Mouse (Mus musculus): ENCODE measurements around the gene Dlgap4.

The Dlgap4 gene

DNA sequence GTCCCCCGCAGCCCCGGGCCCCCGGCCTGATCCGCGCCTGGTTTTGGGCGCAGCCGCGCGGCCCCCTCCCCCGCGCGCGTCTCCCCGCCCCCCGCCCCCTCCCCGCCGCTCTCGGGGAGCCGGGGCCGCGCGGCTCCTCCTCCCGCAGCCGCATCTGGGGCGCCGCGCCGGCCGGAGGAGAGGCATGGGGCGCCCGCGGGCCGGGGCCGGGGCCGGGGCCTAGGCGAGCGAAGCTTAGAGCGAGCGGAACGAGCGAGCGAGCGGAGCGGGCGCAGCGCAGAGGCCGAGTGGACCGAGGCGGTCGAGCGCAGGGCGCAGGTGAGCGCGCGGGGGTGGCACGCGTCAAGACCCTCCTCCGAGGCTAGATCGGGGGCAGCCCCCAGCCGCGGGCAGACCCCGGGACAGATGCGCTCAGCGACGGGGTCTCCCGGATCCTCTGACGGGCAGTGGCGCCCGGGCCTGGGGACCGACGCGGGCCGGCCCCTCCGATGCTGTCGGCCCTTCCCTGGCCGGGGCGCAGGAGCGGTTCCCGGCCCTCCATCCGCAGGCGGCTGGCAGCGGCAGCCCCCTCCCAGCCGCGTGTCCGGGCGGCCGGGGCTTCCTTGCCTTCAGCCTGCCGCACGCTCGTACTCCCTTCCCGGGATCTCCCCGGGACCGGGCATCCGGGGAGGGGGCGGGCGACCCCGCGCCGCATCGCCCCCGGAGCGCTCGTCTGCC lies at the start of gene Dlgap4:
Dlgap4 (plus strand) TSS at position 165 of the 717 bp plus-strand sequence.
- DNase-seq (ENCODE audit: low read depth in 2 of 2, low spot score in 2 of 2) = no peak

DNA sequence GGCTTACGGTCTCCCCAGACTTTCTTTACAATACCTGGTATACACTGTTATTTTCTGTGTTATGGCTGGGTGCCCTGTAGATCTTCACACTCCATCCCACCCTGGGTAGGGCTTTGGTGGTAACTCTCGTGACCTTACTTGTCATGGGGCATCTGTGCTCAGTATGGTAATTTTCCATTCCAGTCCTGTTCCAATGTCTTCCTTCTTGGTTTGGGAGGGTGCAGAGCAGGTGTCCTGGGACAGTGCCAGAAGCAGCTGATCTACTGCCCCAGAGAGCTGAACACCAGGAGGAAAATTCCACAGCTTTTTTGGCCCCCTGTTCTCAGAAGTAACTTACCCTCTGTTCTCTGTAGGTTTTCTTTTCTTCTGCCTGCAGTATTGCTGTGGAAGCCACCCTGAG lies 47.0 kb upstream of the Dlgap4 start:
- DNase-seq (ENCODE audit: low read depth in 2 of 2, low spot score in 2 of 2) = no peak

DNA sequence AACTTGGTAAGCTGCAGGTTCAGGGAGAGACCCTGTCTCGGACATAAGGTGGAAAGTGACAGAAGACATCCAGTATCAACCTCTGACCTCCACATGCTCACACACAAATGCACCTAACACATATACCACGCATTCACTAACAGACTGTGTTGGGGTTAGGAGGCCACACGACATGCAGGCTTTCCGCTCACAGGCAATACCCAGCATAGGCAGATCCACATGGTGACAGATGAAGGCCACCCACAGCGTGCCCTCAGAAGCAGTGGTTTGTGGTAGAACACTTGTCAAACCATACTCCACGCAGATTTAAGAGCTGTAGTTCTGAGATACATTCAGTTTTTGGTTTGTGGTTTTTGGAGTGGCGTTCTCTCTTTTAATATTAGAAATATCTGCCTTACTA lies 44.9 kb upstream of the Dlgap4 start:
- no peak for DNase-seq (ENCODE audit: low read depth in 2 of 2, low spot score in 2 of 2)

DNA sequence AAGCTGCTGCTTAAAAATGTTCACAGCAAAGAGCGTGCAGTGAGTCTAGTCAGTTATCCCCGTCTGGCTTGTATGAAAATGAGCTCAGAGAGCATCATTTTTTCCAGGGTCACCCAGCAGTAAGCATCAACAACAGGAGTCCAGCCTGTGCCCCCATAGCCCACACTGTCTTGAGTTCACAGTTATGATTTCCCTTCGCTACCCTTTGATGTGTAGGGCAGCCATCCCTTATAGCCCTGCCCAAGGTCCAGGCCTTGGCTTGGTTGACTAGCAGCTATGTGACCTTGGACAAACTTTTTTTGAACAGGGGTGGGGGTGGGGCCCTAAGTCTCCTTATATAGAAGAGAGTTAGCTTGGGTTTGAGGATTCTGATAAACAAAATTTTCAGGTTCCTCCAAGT lies 44.2 kb upstream of the Dlgap4 start:
- DNase-seq (ENCODE audit: low read depth in 2 of 2, low spot score in 2 of 2) = no peak

DNA sequence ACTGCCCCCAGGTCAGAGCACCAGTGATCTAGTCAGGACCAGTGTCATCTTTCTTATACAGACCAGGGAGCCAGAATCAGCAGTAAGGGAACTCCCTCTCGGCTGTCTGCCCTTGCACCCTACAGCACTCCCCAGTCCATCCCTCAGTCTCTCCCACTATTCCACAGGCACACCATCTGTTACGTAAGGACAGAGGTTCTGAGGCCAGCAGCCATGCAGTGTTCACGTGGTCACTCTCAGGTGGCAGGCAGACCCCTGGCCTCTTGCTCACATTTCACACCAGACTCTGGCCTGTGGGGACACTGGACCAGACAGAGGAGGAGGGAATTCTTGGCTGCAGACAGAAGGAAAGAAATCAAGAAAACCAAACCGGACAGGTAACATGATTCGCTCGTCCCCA lies 42.0 kb upstream of the Dlgap4 start:
- DNase-seq (ENCODE audit: low read depth in 2 of 2, low spot score in 2 of 2) = no peak

- no peak for DNase-seq (ENCODE audit: low read depth in 2 of 2, low spot score in 2 of 2)
Observed at GRCm38 (mm10) chr2:156576850-156577587, 36.5 kb upstream of the Dlgap4 start.

DNA sequence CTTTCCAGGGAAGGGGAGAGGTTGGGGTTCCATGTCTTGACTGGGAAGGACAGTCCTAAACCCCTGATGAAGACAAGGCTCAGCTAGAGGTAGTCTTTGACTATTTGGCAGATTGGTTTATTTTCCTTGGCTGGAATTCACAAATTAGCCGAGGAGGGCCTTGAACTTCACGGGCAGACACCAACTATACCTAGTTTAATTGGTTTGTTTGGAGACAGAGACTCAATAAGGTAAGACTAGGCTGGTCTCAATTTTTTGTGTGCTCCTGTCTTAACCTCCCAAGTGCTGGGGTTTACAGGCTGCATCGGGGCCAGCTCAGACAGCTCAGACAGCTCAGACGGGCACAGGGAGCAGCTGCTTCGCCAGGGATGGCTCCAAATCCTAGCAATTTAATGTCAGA lies 33.0 kb upstream of the Dlgap4 start:
- DNase-seq (ENCODE audit: low read depth in 2 of 2, low spot score in 2 of 2) = no peak

GRCm38 (mm10) chr2:156581244-156581643 lies 32.3 kb upstream of the Dlgap4 start:
- no peak for DNase-seq (ENCODE audit: low read depth in 2 of 2, low spot score in 2 of 2)

- no peak for DNase-seq (ENCODE audit: low read depth in 2 of 2, low spot score in 2 of 2)
Observed at GRCm38 (mm10) chr2:156582887-156583286, 30.6 kb upstream of the Dlgap4 start.

DNA sequence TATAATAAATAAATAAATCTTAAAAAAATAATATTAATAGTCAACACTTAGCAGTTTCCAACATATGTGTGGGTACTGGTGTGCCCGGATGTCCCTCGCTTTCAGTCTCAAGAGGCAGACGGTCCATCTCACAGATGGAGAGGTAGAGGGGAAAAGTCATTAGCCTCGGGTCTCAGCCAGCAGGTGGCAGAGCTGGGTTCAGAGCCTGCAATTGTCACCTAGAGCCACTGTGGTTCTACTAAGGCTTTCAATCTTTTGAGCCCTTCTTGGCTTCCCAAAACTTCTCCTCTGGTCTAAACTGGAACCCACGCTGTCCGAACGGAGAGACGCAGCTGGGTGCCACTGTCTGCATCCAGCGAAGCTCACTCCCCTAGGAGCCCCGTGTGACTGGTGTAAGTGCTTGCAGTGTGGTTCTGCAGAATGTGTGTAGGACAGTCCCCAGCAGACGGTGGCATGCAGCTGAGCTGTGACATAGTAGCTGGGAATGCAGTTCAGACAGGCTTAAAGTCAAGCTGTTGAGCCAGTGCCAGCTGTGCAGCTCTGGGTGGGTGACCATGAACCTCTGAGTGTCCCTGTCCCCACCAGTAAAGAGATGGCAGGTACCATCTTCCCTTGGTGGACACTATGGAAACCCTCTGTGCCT lies 29.2 kb upstream of the Dlgap4 start:
- DNase-seq (ENCODE audit: low read depth in 2 of 2, low spot score in 2 of 2) = no peak

- no peak for DNase-seq (ENCODE audit: low read depth in 2 of 2, low spot score in 2 of 2)
Observed at GRCm38 (mm10) chr2:156584797-156585471, 28.6 kb upstream of the Dlgap4 start.

- no peak for DNase-seq (ENCODE audit: low read depth in 2 of 2, low spot score in 2 of 2)
Observed at GRCm38 (mm10) chr2:156589481-156589880, 24.0 kb upstream of the Dlgap4 start.

DNA sequence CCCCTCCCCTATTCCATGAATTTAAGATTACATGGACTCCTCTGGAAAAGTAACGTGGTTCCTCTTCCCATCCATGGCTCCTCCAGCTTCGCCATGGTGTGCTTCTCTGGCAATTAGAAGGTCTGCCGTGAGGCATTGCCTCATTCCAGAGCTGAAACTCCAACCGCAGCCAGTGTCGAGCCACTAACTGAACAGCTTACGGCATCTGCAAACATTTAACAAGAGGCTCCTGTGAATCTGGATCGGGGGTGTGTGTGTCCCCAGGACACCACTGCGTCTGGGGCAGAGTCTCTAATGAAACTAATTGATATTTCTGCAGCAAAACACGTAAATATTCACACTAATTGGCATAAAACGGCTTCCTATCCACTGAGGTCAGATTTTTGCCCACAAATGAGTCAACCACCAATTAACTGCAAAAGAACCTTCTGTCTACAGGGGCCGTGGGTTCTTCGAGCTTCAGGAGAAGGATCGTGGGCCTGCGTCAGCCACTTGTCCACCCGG lies 18.5 kb upstream of the Dlgap4 start:
- no peak for DNase-seq (ENCODE audit: low read depth in 2 of 2, low spot score in 2 of 2)

- no peak for DNase-seq (ENCODE audit: low read depth in 2 of 2, low spot score in 2 of 2)
Observed at GRCm38 (mm10) chr2:156602581-156602980, 10.9 kb upstream of the Dlgap4 start.

DNA sequence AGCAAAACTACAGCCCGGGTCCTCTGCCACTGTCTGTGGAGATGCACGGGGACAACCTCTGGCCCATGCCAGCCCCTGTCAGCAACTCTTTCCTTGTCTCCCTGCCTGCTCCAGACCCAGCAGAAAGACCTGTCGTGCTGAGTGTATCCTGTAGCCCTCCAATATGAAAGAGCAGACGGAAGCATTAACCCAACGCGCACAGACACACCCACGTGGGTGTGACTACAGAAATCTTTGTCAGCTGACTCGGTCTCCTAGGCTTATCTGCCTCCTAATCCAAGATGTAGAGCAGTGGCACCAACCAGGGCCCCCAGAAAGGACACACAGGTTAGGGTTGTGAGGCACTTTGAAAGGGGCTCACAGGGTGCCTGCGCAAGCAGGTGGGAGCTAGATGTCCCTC lies 9.8 kb upstream of the Dlgap4 start:
- no peak for DNase-seq (ENCODE audit: low read depth in 2 of 2, low spot score in 2 of 2)

DNA sequence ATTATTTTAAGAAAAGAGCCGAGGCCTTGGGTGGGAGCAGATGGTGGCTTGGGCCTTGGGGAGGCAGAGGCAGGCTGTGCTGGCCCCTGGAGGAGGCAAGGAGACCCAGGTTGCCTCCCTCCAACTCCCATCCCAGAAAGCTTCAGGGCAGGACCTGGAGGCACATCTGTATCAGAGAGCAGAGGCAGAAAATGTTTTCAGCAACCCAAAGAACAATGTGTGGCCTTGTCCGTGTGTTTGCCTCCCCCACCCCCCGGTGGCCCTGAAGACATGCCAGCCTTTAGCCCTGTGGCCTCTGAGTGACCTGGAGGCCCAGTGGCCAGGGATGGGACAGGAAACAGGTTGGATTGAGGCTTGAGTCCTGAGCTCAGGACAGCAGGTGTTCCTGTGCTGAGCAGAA lies 8.4 kb upstream of the Dlgap4 start:
- no peak for DNase-seq (ENCODE audit: low read depth in 2 of 2, low spot score in 2 of 2)

- no peak for DNase-seq (ENCODE audit: low read depth in 2 of 2, low spot score in 2 of 2)
Observed at GRCm38 (mm10) chr2:156605971-156606370, 7.5 kb upstream of the Dlgap4 start.

DNA sequence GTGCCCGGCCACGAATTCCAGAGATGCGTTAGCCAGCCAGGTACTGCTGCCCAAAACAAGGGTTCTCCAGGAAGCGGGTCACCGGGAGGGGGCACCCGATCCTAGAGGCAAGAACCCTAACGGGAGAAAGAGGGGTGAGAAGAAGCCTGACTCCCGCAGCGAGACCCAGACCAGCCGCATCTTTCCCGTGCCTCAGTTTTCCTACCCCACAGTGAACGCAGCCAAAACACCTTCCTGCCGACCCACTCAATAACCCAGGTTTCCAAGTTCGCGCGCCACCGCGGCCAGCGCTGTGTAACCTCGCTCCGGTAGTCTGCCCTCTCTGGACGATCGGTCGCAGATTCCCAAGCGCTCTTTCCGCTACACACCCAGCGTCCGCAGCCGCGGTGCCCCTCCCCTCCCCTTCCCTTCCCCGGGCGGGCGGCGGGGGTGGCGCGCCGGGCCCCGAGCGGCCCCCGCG lies 394 bp upstream of the Dlgap4 start:
- no peak for DNase-seq (ENCODE audit: low read depth in 2 of 2, low spot score in 2 of 2)

DNA sequence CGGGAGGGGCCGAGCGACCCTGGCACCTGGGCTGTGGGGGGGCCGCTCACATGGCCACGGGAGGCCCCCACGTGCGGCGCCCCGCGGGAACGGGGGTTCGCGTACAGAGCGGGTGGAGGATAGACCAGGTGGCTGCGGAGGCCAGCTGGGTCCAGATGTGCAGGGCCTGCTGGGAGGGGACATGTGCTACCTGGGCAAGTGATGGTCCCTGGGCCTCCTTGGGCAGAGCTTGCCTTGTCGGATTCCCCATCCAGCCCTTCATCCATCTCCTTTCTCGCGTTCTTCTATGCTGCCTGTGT lies 702 bp downstream of the Dlgap4 start:
- no peak for DNase-seq (ENCODE audit: low read depth in 2 of 2, low spot score in 2 of 2)

- DNase-seq (ENCODE audit: low read depth in 2 of 2, low spot score in 2 of 2) = no peak
Observed at GRCm38 (mm10) chr2:156614661-156615654, 1.5 kb downstream of the Dlgap4 start.
